Mouse (Mus musculus) heart, postnatal 10 days (tissue): ENCODE results near the gene Sucla2. TPM values are rescaled to one million over a fixed set of nuclear protein-coding genes. Genes with fewer than 3 reads are reported as not detected.
"Not testable (repeated sequence)": the region's sequence is repeated elsewhere in the genome, so short reads cannot be mapped to it uniquely, and the experiment has no call there.

Experiments
- DNase-seq, 2 experiments: peaks; one replicate each; pipeline ENCODE4 v3.0.0; 2021
- intact Hi-C: fragments of 180-260 bp; cut with DNase I; formaldehyde crosslinking; loops from one replicate; pipeline ENCODE4 v1.15.1; 2025
- total RNA-seq, 2 experiments: library from RNA; stranded (reverse); gene quantifications; 2 replicates each; pipeline ENCODE4 v1.2.3; 2021

Gene Sucla2
- total RNA-seq, 2 experiments from 2014 or later = 581 to 631 TPM

DNA sequence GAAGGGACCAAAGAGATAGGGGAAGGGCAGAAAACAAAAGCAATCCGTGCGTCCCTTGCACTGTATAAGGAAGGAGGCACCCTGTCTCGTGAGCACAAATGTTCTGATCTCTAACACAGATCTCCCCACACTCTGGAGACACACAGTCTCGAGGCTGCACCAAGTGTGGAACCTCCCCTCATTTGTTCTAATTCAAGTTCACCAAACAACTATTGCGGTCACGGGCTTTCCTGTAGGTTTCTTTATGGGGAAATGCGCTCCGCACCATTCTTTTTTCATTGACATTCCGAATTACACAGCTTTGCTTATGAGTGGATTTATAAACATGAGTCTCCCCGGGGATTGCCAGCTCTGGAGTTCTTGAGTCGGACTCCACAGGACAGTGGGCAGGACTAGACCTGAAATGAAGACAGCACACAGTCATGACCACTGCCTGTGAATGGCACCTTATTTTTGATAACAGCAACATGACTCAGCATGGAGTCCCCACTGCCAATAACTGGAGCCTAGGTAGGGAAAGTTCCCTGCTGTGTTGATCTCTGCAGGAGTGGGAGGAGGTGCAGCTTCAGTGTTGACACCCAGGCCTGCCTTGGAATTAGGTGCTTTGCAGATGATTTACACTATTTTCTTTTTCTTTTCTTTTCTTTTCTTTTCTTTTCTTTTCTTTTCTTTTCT is 17.3 kb upstream of the Sucla2 start:
- intact Hi-C loops = no loop called here
- DNase-seq = no peak

GRCm38 (mm10) chr14:73508630-73509395 is 16.3 kb upstream of the Sucla2 start:
- no peak for DNase-seq
- intact Hi-C loops = no loop called here

GRCm38 (mm10) chr14:73509765-73510423 is 15.2 kb upstream of the Sucla2 start, which contains the start of gene Med4:
Med4 (plus strand) TSS chr14:73510025.
- peak; percentile 95 to 99 for DNase-seq
- intact Hi-C loops = no loop called here

DNA sequence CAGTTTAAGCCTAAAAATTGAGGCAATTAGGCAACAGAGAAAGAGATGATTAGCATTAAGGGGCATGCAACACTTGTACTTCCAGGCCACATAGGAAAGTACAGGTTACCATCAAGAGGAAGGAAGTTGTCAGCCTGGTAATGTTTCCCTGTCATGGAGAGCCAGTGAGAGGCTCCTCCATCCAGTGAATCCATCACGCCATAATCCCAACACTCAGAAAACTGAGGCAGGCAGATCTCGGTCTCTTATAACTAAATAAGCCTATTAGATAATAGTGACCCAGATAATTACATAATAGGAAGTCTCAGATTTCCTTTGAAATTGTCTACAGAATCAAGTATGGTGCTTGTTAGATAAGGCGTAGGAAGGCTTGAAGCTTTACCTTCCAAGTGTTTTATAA is 983 bp upstream of the Sucla2 start:
- DNase-seq = no peak
- intact Hi-C loops = loop anchor here (10.0 kb wide), 1 partner anchor 1191 kb away; no protein-coding TSS in a partner anchor

DNA sequence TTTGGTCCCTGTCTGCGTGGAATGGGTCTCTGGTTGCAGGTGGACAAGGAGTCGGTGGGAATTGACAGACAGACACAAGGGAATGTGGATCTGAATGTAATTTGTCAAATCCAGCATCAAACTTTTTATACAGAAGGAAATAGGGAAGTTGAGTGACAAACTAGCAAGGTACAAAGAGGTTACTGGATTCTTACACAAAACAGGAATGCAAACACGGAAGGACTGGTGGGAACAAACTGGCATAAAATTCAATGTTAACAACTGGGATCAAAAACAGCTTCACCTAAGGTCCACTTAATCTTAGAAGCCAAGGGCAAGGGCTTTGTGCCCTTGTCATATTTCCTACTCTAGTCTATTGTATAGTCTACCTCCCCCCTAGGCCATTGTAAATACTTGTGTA is 3.5 kb downstream of the Sucla2 start:
- intact Hi-C loops = loop anchor here (10.0 kb wide), 1 partner anchor 1186 kb away; no protein-coding TSS in a partner anchor
- DNase-seq = not testable (repeated sequence)

GRCm38 (mm10) chr14:73533755-73534465 is 8.8 kb downstream of the Sucla2 start:
- DNase-seq = no peak
- intact Hi-C loops = no loop called here

DNA sequence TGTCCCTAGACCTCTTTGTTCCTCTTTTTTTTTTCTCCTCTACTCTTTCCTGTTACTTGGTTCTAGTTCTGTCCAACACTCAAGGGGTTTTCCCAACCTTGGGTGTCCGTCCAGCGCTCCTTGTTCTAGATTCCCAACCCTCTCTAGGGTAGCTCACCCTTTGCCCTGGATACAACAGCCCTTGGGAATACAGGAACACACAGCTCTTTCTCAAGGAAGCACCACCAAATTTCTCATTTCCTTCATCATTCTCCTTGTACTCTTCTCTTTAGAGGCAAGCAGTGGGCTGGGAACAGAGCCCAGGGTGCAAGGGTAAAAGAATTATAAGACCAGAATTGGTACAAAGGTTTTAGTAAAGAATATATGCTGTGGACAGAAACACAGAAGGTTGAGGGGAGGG is 10.5 kb downstream of the Sucla2 start:
- DNase-seq = no peak
- intact Hi-C loops = no loop called here

- no peak for DNase-seq
- intact Hi-C loops = no loop called here
Measured at GRCm38 (mm10) chr14:73543781-73544180, 18.7 kb downstream of the Sucla2 start.

GRCm38 (mm10) chr14:73547034-73547433 is 21.9 kb downstream of the Sucla2 start:
- intact Hi-C loops = no loop called here
- DNase-seq = no peak

GRCm38 (mm10) chr14:73548051-73548450 is 22.9 kb downstream of the Sucla2 start, which contains the start of gene Nudt15:
Nudt15 (minus strand) TSS chr14:73548242.
- intact Hi-C loops = no loop called here
- DNase-seq = no peak

DNA sequence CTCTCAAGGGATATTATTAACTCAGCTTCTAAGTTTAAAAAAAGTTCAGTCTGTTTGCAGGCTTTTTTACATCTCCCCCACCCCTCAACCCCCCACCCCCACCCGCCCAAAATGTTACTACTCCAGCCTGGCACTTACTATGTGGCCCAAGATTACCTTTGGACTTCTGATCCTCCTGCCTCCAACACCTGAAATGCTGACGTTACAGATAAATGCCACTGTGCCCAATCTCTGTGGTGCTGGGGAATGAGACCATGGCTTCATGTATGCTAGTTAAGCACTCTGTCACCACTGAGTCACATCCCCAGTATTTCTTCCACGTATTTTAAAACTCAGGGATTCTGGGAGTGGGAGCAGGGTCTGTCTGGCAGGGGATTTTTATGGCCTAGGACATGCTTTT is 25.2 kb downstream of the Sucla2 start:
- intact Hi-C loops = no loop called here
- no peak for DNase-seq

DNA sequence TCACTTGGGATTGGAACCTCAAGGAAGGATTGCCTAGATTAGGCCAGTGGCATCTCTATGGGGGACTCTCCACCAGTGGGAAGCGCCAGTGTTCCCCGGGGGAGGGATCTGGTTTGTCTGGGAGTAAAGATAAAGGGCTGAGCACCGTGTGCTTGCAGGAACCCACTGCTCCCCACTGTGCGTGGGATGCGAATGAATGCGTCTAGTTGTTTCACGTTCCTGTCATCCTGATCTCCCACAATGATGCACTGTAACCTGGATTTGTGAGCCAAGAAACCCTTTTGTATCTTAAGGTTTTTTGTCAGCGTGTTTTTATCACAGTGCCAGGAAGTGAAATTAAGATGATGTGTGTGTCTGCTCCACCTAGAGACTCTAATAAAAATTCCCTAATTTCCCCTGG is 25.6 kb downstream of the Sucla2 start:
- DNase-seq = no peak
- intact Hi-C loops = no loop called here

DNA sequence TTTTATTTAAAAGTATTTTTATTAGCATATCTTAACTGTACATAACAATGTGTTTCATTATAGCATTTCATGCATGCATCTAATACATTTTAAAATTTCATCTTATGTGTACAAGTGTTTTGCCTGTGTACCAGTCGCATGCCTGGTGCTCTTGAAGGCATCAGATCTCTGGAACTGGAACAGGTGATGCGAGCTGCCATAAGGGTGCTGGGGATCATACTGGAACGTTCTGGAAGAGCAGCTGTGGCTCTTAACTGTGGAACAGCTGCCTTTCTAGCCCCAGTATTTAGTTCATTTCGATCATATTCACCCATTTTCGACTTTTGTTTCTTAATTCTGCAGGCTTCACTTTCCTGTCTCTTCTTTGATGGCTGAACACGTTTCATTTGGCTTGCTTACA is 26.0 kb downstream of the Sucla2 start:
- intact Hi-C loops = no loop called here
- no peak for DNase-seq

GRCm38 (mm10) chr14:73552341-73553121 is 27.4 kb downstream of the Sucla2 start:
- peak; percentile 96 to 99 for DNase-seq
- intact Hi-C loops = no loop called here

DNA sequence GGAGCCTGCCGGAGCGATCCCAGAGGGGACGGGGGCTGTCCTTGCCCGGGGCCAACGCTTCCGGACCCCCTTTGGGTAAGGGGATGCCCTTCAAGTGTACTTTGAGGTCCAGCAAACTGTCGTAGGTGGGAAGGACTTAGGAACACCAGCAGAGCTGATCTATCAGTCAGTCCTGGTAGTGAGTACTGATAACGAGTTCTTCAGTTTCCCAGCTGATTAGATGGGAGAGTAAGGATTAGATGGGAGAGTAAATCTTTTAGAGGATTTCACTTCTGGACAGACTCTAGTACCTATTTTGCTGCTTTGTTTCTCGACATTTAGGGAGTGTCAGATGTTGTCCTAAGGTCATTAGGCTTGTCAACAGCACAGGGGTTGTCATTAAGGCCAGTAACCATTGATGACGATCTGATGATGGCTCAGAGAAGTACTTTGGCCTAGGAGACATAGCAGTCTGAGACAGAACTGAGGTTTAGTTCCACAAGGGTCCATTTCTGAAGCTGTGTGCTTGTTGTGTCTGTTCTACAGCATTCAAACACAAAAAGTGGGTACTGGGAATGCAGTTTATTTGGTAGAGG is 28.1 kb downstream of the Sucla2 start:
- intact Hi-C loops = no loop called here
- DNase-seq = no peak

DNA sequence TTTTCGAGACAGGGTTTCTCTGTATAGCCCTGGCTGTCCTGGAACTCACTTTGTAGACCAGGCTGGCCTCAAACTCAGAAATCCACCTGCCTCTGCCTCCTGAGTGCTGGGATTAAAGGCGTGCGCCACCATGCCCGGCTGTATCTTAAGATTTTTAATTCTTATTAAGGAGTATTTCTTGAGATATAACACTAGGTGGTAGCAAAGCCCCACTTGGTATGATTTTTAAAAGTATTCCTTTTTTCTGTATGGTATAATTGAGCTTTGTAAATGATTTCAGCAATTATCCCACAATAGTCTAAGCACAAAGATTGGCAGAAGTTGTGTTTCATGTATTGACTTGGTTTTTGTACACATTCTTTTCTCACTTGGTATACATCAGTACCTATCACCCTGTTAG is 44.7 kb downstream of the Sucla2 start:
- DNase-seq, intact Hi-C loops: not testable (repeated sequence)

- intact Hi-C loops = no loop called here
- no peak for DNase-seq
Measured at GRCm38 (mm10) chr14:73571143-73571542, 46.0 kb downstream of the Sucla2 start.

DNA sequence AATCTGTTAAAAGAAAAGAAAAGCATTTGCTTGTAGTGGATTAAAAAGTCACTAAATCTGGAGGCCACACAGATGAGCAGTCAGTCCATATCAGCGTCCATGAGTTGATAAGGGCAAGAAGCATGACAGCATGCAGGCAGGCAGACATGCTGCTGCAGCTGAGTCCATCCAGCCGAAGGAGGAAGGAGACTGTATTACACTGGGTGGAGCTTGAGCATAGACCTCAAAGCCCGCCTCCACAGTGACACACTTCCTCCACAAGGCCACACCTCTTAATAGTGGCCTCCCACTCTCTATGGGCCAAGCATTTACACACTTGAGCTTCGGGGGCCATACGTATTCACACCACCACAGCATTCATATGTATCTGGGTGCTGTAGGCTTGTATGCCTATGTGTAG is 48.9 kb downstream of the Sucla2 start:
- no peak for DNase-seq
- intact Hi-C loops = no loop called here

GRCm38 (mm10) chr14:73576336-73576735 is 51.2 kb downstream of the Sucla2 start:
- no peak for DNase-seq
- intact Hi-C loops = no loop called here

DNA sequence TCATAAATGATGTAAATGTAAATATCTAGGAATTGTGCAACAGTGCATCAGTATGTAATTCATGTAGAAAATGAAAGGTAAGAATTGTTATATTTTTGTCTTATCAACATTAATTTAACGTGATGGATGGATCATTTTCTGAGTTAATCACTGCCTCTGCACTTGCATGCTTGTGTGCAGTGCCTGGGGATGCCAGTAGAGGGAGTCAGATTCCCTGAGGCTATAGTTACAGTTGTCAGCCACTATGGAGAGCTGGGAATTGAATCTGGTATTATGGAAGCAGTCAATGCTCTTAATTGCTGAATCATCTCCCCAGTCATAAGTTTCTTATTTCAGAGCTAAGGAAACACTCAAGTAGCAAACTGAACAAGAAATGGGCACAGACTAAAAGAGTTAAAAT is 63.0 kb downstream of the Sucla2 start:
- intact Hi-C loops = no loop called here

More for the DNA sequence above, 63.0 kb downstream of the Sucla2 start:
- DNase-seq = no peak
